ENCODE assay signal across 31 mouse cellular contexts in genomic region chr1:164930006-164930405, GRCm38 (mm10). TPM values are rescaled to one million over a fixed set of nuclear protein-coding genes. Genes with fewer than 3 reads are reported as not detected.
"Had no signal": no experiment of that assay in that cellular context is flagged by ENCODE, and none has a peak within 500 bp of the region (broad histone marks: within the 10 kb centered on the region; RNA-seq: fewer than 3 reads in every experiment).

No protein-coding gene starts in this region.

- H3K27ac ChIP-seq: gastrocnemius, adult 2 months; heart, embryonic 10.5 days; hindbrain, embryonic 10.5 days; hindbrain, embryonic 12.5 days; hindbrain, embryonic 14.5 days; intestine, embryonic 15.5 days; kidney, embryonic 15.5 days; limb, embryonic 10.5 days; limb, embryonic 12.5 days; liver, embryonic 13.5 days; liver, embryonic 15.5 days had no signal

- H3K9ac ChIP-seq: heart, embryonic 12.5 days; hindbrain, embryonic 12.5 days; hindbrain, embryonic 14.5 days; intestine, embryonic 15.5 days; kidney, embryonic 15.5 days; limb, embryonic 12.5 days; liver, embryonic 13.5 days; liver, embryonic 15.5 days had no signal

- H3K4me3 ChIP-seq: gastrocnemius, adult 2 months; heart, embryonic 10.5 days; heart, embryonic 12.5 days; hindbrain, embryonic 10.5 days; hindbrain, embryonic 12.5 days; intestine, embryonic 15.5 days; kidney, embryonic 15.5 days; left cerebral cortex, adult 2 months; limb, embryonic 10.5 days; limb, embryonic 12.5 days; liver, embryonic 13.5 days; liver, embryonic 15.5 days had no signal

- DNase-seq: gastrocnemius, adult 2 months; gastrocnemius, postnatal 10 days; gastrocnemius, postnatal 25 days; heart, adult 18-20 months; heart, postnatal 10 days; heart, postnatal 4 days; kidney, adult 2 months; kidney, adult 9 months; kidney, postnatal 10 days; kidney, postnatal 4 days; layer of hippocampus, adult 9-11 months; liver; liver, embryonic 13.5 days had no signal

- H3K4me1 ChIP-seq: heart, embryonic 10.5 days; heart, embryonic 12.5 days; hindbrain, embryonic 10.5 days; hindbrain, embryonic 12.5 days; intestine, embryonic 15.5 days; kidney, embryonic 15.5 days; limb, embryonic 10.5 days; limb, embryonic 12.5 days; liver, embryonic 13.5 days; liver, embryonic 15.5 days had no signal

- ATAC-seq: hindbrain, embryonic 16.5 days; inflammation-experienced regulatory T-cells, adult 6 months; intestine, embryonic 15.5 days; intestine, postnatal 0 days had no signal

- H3K36me3 ChIP-seq: heart, embryonic 10.5 days; heart, embryonic 12.5 days; hindbrain, embryonic 10.5 days; hindbrain, embryonic 12.5 days; intestine, embryonic 15.5 days; kidney, embryonic 15.5 days; limb, embryonic 10.5 days; limb, embryonic 12.5 days; liver, embryonic 13.5 days; liver, embryonic 15.5 days had no signal

- H3K27me3 ChIP-seq: heart, embryonic 12.5 days; hindbrain, embryonic 12.5 days; intestine, embryonic 15.5 days; kidney, embryonic 15.5 days; limb, embryonic 12.5 days; liver, embryonic 13.5 days; liver, embryonic 15.5 days had no signal

- H3K9me3 ChIP-seq: heart, embryonic 10.5 days; hindbrain, embryonic 10.5 days; hindbrain, embryonic 12.5 days; intestine, embryonic 15.5 days; kidney, embryonic 15.5 days; limb, embryonic 10.5 days; limb, embryonic 12.5 days; liver, embryonic 13.5 days; liver, embryonic 15.5 days had no signal

- H3K4me2 ChIP-seq: heart, embryonic 12.5 days; hindbrain, embryonic 12.5 days; hindbrain, embryonic 14.5 days; intestine, embryonic 15.5 days; kidney, embryonic 15.5 days; limb, embryonic 12.5 days; liver, embryonic 11.5 days; liver, embryonic 13.5 days; liver, embryonic 15.5 days had no signal

RNA-seq across cellular contexts. Expression of gene Xcl1, which starts 5.3 kb away (rescaled TPM):
- polyA plus RNA-seq: frontal cortex, adult 2 months; heart, embryonic 10.5 days; heart, embryonic 12.5 days; heart, embryonic 14.5 days; hindbrain, embryonic 10.5 days; hindbrain, embryonic 12.5 days; hindbrain, embryonic 14.5 days; hindbrain, embryonic 16.5 days; intestine, embryonic 15.5 days; intestine, postnatal 0 days; kidney, embryonic 15.5 days; limb, embryonic 10.5 days; limb, embryonic 12.5 days; limb, embryonic 14.5 days; liver, embryonic 11.5 days; liver, embryonic 13.5 days; liver, embryonic 15.5 days had no signal
